Mouse (Mus musculus): ENCODE measurements around the gene Spef1.

DNA sequence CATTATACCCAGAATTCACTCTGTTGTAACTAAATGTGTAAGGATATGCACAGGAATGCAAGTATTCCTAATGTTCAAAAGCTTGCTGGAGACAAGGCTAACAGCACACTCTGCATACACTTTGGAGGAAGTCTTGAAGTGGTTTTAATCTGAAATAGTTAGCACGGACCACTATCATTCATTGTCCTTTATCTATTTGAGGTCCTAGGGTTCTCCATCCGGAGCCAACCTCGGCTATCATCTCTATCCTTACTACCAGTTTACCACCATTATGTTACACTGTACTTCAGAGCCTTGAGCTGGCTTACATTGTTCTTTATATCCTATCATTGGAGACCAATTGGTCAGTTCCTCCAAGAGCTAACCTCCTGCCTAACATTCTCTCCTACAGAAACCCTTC is 40.2 kb upstream of the Spef1 start:
- TF ChIP-seq CTCF (IDR thresholded peaks at IDR 0.05; ENCODE audit: low read depth): no peak
- TF ChIP-seq EP300 (optimal IDR thresholded peaks at IDR 0.05): no peak

Data from stomach, postnatal 0 days (tissue).